Mouse (Mus musculus) left cerebral cortex, adult 11 months (tissue): Measurements from ENCODE around the gene Cnksr1.

Source experiments
- DNase-seq: peaks from one replicate; pipeline ENCODE4 v3.0.0; 2022; ENCODE audit warnings: low spot score

Gene Cnksr1

DNA sequence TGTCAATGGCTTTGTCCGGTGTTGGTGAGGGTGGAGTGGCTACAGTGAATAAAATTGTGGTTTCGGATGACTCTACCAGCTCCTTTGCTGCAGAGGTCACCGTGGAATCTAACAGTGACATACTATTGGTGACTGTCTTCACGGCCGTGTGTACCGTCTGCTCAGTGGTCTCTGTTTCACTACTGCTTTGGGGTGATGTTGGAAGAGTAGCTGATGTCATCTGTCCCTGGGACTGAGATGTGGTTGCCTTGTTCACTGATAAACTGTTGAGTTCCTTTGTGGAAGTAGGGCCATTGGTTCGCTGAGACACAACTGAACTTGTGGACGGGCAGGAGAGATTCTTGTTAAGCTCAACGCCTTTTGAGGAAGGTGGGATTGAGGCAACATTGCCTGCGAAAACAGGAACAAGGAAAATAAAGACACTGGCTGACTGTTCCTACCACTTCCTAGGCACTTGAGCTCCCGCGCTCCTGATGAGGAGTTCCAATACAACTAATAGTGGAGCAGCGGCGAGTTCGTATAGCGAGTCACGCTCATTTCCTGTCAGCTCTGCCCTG is 34.8 kb downstream of the Cnksr1 start:
- no peak for DNase-seq

DNA sequence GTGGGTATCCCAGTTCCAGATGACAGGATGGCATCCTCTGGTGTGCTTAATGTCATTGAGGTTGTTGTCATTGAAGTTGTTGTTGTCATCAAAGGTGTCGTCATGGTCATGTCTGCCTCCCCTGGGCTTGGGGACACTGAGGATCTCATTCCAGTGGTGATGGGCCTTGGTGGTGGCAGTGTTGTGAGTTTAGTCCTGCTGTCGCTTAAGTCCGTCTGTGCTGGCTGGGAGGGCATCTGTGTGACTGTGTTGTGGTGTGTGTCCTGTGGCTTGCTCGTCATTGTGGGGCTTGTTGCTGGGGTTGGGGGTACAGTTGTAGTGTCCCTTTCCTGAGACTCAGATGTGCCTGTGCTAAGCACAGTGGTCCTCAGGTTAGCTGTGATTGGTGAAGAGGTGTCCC is 35.3 kb downstream of the Cnksr1 start, which contains the start of gene Gm7534:
Gene Gm7534, minus strand, starts transcription at position 101 of the 400 bp plus-strand sequence.
- no peak for DNase-seq

DNA sequence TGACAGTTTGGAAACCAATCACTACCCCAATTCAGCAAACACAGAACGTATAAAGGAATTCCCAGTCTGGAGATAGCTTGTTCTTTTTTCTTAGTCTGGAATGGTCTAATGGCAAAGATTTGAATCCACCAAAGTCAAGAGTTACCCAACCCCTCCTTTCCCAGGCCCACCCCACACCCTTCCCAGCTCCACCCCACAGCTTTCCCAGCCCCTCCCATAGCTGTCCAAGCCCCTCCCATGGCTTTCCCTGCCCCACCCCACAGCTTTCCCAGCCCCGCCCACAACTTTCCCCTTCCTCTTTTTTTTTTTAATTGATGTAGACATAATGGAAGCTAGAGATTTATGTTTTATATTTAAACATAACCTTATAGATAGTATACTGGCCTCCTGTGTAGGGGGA is 38.8 kb downstream of the Cnksr1 start:
- no peak for DNase-seq

DNA sequence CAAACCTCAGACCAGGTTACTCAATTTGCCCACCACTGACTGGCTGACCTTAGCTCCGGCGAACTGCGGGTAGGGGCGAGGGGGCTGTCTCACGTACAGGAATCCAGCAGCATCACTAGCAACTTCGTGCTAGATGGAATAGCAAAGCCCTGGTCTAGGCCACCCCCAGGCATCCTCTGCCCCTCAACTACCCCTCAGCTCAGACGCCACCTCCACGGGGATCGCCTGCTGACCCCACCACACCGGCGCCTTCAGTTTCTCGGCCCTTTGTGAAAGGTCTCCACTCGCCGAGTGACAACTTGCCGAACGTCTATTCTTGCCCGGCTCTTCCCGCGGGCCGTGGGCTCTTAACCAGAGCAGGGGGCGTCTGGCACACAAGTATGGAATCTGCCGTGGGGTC is 51.9 kb downstream of the Cnksr1 start:
- DNase-seq: no peak

DNA sequence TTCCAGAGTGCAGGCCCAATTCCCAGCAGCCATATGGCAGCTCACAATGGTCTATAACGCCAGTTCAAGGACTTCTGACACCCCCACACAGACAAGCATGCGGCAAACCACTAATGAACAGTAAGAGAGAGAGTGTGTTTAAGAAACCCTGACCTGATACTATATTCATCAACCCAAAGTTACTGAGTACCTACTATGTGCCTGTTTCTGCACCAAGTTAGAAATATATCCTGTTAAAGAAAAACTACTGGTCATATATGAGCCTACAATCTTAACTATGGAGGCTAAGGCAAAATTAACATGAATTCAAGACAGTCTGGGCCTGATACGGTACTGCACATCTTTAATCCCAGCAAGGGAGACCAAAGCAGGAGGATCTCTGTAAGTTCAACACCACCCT is 52.6 kb downstream of the Cnksr1 start:
- DNase-seq: no peak

DNA sequence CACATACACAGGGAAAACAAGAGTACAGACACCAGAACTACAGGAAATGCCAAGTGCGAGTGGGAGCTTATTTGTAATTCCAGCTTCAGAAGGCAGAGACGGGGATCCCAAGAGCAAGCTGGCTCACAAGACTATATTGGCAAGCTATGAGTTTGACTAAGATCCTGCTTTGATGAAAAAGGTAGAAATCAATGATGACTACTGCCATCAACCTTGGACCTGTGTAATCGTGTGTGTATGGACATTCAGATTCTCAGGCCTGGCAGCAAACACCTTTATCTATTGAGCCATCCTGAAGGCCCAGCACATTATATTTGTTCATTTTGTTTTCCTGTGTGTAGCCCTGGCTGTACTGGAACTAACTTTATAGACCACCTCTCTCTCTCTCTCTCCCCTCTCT is 54.5 kb downstream of the Cnksr1 start:
- no peak for DNase-seq

DNA sequence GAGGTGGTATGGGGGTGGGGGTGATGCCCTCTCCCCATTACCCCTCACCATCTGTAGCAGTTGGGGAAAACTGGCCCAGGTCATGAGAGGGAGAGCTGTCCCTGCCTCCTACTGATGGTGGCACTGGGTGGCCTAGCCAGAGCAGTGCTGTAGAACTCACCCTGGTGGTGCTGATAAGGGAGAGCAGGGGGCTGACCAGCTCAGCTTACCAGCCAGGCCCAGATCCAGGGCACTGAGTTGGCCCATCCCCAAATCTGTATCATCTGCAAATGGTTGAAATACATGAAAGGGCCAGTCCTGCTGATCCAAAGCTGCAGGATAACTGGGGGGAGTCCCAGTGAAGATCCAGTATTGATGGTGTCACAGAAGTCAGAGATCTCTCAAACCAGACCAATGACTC is 56.4 kb downstream of the Cnksr1 start:
- DNase-seq: no peak

DNA sequence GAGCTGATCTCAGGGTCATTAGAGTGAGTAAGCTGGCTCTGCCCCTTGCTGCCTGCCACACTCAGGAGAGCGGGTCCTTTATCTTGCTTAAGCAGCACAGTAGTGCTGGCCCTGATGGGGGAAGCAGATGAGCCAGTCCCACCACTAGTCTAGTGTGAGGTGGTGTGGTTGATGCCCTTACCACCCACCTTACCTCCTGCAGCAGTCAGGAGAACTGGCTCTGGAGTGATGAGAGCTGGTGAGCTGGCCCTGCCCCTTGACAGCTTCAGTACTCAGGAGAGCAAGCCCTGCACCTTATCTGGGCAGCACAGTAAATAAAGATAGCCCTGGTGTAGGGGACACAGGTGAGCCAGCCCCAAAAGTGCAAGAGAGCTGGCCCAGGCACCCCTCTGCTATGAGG is 57.1 kb downstream of the Cnksr1 start:
- DNase-seq: no peak
